Mouse (Mus musculus) large intestine, adult 2 months (tissue): ENCODE data around the gene Ubqln4. TPM values are rescaled to one million over a fixed set of nuclear protein-coding genes. Genes with fewer than 3 reads are reported as not detected.

Experiments used
- DNase-seq: peaks from one replicate; pipeline ENCODE4 v3.0.0-alpha.2; 2012; ENCODE audit warnings: low read depth, low spot score
- WGBS: fragments of 180-500 bp; shearing (Covaris S2); methylation state at CpG from one replicate; pipeline ENCODE4 v1.1.7; 2018; 5-methylcytosine and 5-hydroxymethylcytosine counted together
- polyA plus RNA-seq: library from polyadenylated mRNA; depleted of rRNA; stranded (reverse); fragments of >200 nt; gene quantifications from 2 replicates; pipeline ENCODE4 v1.2.3, GENCODE M21; 2012

Gene Ubqln4
- polyA plus RNA-seq, 1 experiment = 41.2 TPM

- DNase-seq = no peak
- 28% methylated on average over 9 of the region's 9 CpGs for WGBS
Measured at GRCm38 (mm10) chr3:88521803-88522331, 31.7 kb upstream of the Ubqln4 start.

DNA sequence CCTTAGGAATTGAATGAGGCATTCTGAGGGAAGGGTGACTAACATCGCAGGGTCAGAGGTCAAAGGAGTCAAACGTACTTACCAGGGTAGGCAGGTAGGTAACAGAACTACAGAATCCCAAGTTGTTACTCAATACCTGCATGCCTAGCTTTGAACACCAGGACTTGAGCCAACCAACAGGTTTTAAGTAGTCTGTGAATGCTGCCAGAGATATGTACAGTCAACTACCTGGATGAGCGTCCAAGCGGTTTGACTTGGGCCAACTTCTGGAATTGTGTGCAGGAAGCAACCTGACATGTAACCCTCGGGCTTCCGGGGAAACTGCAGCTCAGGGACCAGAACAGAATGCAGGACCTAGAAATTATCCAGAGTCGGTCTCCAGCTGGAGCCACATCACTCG is 30.5 kb upstream of the Ubqln4 start:
- WGBS = 74% methylated on average over 8 of the region's 8 CpGs
- no peak for DNase-seq

DNA sequence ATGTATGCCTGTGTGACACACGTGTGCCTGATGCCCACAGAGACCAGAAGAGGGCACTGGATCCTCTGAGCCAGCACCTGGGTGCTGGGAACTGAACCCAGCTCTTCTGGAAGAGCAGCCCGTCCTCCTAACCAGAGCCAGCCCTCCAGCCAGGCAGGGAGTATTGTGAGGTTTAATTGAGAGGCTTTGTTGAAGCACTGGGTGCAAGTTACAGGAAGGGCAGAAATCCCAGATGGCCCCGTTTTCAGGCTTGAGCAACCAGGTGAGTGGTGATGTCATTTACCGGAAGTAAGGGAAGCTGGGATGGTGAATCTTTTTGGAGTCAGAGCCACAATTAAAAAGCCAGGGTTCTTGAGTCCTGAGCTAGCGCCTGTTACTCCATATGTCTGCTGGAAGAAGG is 28.5 kb upstream of the Ubqln4 start:
- DNase-seq = no peak
- 88% methylated on average over 5 of the region's 5 CpGs for WGBS

GRCm38 (mm10) chr3:88526157-88527131 is 27.1 kb upstream of the Ubqln4 start:
- DNase-seq = no peak
- 35% methylated on average over 17 of the region's 17 CpGs for WGBS

- WGBS = 77% methylated on average over 8 of the region's 8 CpGs
- no peak for DNase-seq
Measured at GRCm38 (mm10) chr3:88527565-88527964, 26.0 kb upstream of the Ubqln4 start.

- 64% methylated on average over 11 of the region's 11 CpGs for WGBS
- no peak for DNase-seq
Measured at GRCm38 (mm10) chr3:88528646-88529045, 24.9 kb upstream of the Ubqln4 start.

DNA sequence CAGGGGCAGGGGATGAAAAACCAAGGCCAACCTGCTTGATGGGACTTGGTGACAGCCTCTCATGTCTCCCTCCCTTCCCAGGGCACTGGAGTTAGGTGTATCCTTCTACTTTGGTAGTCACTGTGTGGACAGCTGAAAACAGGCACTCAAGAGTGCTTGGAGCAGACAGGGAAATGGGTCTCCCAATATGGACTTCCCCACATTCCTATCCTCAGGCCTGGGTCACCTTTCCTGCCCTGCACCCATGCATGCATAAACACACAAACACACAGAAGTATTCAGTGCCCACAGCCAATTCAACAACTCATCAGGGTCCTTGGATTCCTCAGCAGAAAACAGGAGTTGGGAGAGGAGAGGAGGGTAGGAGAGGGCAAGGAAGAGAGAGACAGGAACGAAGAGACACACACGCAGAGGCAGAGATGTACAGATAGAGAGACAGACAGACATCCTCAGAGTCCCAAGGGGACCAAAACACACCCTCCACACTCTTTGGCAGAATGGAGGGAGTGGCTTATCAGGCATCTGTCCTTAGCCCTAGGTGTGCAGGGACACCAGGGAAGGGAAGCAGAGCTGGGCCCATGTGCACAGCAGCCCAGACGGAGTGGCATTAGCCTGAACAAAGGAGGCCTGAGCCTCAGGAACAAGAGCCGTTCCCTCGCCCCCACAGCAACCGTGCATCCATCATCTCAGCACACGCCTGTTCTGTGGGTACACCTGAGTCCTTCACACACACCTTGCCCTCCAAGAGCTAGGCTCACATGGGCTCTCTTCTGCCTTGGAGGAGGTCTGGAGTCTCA is 24.2 kb upstream of the Ubqln4 start:
- DNase-seq = no peak
- 73% methylated on average over 7 of the region's 7 CpGs for WGBS

GRCm38 (mm10) chr3:88530082-88530864 is 23.3 kb upstream of the Ubqln4 start:
- 38% methylated on average over 11 of the region's 11 CpGs for WGBS
- DNase-seq = no peak

- under 1% methylated on average over 63 of the region's 63 CpGs for WGBS
- DNase-seq = no peak
Measured at GRCm38 (mm10) chr3:88531348-88532298, 21.9 kb upstream of the Ubqln4 start.

DNA sequence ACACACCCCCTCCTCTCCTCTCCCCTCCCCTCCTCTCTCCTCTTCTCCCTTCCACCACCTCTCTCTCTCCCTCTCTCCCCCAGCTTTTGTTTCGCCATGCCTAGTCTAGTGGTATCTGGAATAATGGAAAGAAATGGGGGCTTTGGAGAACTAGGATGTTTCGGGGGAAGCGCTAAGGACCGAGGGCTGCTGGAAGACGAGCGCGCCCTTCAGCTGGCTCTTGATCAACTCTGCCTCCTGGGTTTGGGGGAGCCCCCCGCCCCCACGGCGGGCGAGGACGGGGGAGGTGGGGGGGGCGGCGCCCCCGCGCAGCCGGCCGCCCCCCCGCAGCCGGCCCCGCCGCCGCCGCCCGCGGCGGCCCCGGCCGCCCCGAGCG is 21.3 kb upstream of the Ubqln4 start, which contains the start of gene Mex3a:
Gene Mex3a (plus strand): TSS at position 97 of the 376 bp plus-strand sequence.
- 6% methylated on average over 28 of the region's 31 CpGs for WGBS
- DNase-seq = no peak

DNA sequence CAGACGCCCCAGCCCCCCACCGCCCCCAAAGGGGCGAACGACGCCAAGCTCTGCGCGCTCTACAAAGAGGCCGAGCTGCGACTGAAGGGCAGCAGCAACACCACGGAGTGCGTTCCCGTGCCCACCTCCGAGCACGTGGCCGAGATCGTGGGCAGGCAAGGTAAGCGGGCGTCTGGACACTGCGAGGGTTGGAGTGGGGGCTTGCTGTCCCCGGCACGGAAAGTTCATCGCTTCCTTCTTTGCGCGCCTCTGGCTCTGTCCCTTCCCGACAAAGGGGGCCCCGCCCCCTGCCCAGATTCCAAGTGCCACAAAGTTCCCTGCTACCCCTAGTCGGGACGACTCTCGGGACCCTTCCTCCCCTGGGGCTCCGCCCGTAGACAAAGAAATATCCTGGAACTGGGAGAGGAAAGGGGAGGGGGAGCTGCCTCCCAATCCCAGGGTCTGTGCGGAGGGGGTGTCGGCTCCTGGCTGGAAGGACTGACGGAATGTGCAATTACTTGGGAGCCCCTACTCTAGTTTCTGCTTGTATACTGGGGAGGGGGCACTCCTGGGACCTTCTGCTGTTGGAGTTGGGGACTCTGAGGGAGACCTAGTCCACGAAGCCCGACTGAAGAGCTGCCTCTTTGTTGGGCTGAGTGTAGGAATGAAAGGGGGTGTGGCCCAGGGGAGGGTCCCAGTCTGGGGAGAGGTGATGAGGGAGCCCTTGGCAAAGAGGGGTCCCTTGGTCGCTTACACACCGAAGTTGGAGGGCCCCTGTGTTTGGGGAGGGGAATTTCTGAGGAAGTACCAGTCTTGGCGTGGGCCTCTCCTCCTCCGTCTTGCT is 20.7 kb upstream of the Ubqln4 start:
- DNase-seq = no peak
- 6% methylated on average over 40 of the region's 40 CpGs for WGBS

- 46% methylated on average over 4 of the region's 5 CpGs for WGBS
- no peak for DNase-seq
Measured at GRCm38 (mm10) chr3:88533706-88534105, 19.9 kb upstream of the Ubqln4 start.

DNA sequence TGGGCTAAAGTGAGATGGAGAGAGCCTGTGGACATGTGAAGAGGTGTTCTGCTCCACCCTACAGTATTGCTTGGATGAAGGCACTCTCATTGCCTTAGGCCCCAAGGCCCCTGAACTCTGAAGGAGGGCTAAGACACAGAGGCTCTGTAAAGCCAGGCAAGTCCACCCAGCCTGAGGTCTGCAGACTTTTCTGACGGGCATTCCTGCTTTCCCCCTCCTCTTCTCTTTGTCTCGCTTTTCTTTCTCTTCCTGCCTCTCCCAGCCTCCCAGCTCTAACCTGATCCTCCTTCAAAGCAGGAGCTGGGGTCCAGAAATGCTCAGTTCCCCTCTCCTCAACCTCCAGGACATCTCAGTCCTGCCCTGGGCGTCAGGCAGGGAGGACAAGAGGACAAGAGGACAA is 18.6 kb upstream of the Ubqln4 start:
- DNase-seq = no peak
- 76% methylated on average over 3 of the region's 3 CpGs for WGBS

DNA sequence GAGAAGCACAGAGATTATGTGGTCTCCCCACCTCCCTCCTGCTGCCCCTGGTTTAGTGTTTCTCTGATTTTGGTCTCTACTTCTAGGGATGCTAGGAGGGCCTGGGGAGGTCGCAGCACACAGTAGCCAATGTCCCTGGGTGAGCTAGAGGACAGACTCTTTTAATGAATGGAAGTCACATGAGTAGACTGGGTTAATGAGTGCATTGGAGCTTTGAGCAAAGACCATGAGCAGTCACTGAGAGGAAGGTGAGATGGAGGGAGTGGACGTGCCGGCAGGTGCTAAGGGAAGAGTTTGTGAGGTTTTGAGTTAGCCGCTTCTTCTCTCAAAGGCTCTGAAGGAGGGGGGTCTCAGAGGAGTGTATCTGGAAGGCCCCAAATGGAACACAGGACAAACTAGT is 18.0 kb upstream of the Ubqln4 start:
- no peak for DNase-seq
- WGBS = 96% methylated on average over 4 of the region's 4 CpGs

DNA sequence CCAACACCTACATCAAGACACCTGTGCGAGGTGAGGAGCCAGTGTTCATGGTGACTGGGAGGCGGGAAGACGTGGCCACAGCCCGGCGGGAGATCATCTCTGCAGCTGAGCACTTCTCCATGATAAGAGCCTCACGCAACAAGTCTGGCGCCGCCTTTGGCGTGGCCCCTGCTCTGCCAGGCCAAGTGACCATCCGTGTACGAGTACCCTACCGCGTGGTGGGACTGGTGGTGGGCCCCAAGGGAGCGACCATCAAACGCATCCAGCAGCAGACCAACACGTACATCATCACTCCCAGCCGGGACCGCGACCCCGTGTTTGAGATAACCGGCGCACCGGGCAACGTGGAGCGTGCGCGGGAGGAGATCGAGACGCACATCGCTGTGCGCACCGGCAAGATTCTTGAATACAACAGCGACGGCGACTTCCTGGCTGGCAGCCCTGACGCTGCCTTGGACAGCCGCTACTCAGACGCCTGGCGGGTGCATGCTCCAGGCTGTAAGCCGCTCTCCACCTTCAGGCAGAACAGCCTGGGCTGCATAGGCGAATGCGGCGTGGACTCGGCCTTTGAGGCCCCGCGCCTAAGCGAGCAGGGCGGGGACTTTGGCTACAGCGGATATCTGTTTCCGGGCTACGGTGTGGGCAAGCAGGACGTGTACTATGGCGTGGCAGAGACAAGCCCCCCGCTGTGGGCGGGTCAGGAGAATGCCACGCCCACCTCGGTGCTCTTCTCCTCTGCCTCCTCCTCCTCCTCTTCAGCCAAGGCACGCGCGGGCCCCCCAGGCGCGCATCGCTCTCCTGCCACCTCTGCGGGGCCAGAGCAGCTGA is 17.2 kb upstream of the Ubqln4 start:
- 33% methylated on average over 64 of the region's 64 CpGs for WGBS
- DNase-seq = no peak

- WGBS = 72% methylated on average over 6 of the region's 6 CpGs
- DNase-seq = no peak
Measured at GRCm38 (mm10) chr3:88537146-88537545, 16.4 kb upstream of the Ubqln4 start.
